Mouse (Mus musculus) CH12.LX (cell line): ENCODE measurements at regions not wholly inside any gene's neighbourhood (a gene's known extent, or its start where the extent isn't known, plus 50 kb on each side); places are given as distances from the start of the nearest gene placed in this dataset.
"Not testable (repeated sequence)": the region's sequence is repeated elsewhere in the genome, so short reads cannot be mapped to it uniquely, and the experiment has no call there.

Source experiments
- DNase-seq: peaks from one replicate; pipeline ENCODE4 v3.0.0-alpha.2; 2013; ENCODE audit errors: extremely low read depth
- H3K27ac ChIP-seq: 2 replicates; pipeline ENCODE4 v1.5.1; 2012; ENCODE audit warnings: low read depth, mild to moderate bottlenecking, control low read depth, moderate library complexity; ENCODE audit not compliant: insufficient read depth
- H3K27me3 ChIP-seq: replicated peaks from 2 replicates; pipeline ENCODE3; 2012; ENCODE audit warnings: inconsistent platforms
- H3K36me3 ChIP-seq, 2 experiments: replicated peaks in 1 of 2; 2 replicates each; pipeline versions ENCODE3 to v1.6.1; 2012; ENCODE audit warnings: inconsistent platforms in 1 of 2, low read length in 1 of 2, mild to moderate bottlenecking in 1 of 2, mixed read lengths in 1 of 2, moderate library complexity in 1 of 2; ENCODE audit not compliant: control insufficient read depth in 1 of 2, insufficient read depth in 1 of 2
- H3K4me1 ChIP-seq, 2 experiments: 2 replicates each; pipeline ENCODE4 v1.6.1; 2012; ENCODE audit warnings: inconsistent platforms in 1 of 2, moderate library complexity in 1 of 2; ENCODE audit not compliant: insufficient read depth in 2 of 2, control insufficient read depth in 1 of 2
- H3K4me2 ChIP-seq: 2 replicates; pipeline ENCODE4 v1.6.1; 2012; ENCODE audit warnings: low read depth, mild to moderate bottlenecking, control low read depth; ENCODE audit not compliant: poor library complexity, insufficient read depth, severe bottlenecking
- H3K4me3 ChIP-seq, 3 experiments: fragments of 150-350 bp in 1 of 3; sonication (generic) in 1 of 3; replicated peaks in 1 of 3; 2 replicates each; pipeline versions ENCODE3 to v1.5.1; 2011 to 2012; ENCODE audit warnings: low read depth in 2 of 3, low read length in 2 of 3, mild to moderate bottlenecking in 2 of 3, moderate library complexity in 2 of 3, control low read depth in 1 of 3, improper control_type of control experiment in 1 of 3, inconsistent platforms in 1 of 3, mixed read lengths in 1 of 3; ENCODE audit not compliant: poor library complexity in 1 of 3
- H3K79me2 ChIP-seq: replicated peaks from 2 replicates; pipeline ENCODE4 v1.6.1; 2012; ENCODE audit warnings: mild to moderate bottlenecking, moderate library complexity; ENCODE audit not compliant: control insufficient read depth, poor library complexity, insufficient read depth, severe bottlenecking; ENCODE audit errors: extremely low read depth
- H3K9ac ChIP-seq: 2 replicates; pipeline ENCODE4 v1.6.1; 2012; ENCODE audit warnings: low read depth, mild to moderate bottlenecking, control low read depth, moderate library complexity; ENCODE audit not compliant: insufficient read depth
- H3K9me3 ChIP-seq: replicated peaks from 2 replicates; pipeline ENCODE3; 2012; ENCODE audit warnings: low read length, inconsistent platforms, mixed read lengths
- CTCF ChIP-seq, 2 experiments: IDR thresholded peaks in 1 of 2; conservative IDR thresholded peaks in 1 of 2; 2 replicates each; pipeline ENCODE4 v1.5.1; 2011 to 2012; ENCODE audit warnings: low read depth in 2 of 2, low read length in 2 of 2, improper control_type of control experiment in 1 of 2, inconsistent platforms in 1 of 2, mild to moderate bottlenecking in 1 of 2, moderate library complexity in 1 of 2
- IRF4 ChIP-seq: IDR thresholded peaks from 2 replicates; pipeline ENCODE4 v1.6.1; 2014; ENCODE audit warnings: low read depth, mild to moderate bottlenecking, inconsistent platforms, low read length, improper control_type of control experiment
- JUND ChIP-seq: conservative IDR thresholded peaks from 2 replicates; pipeline ENCODE4 v1.6.1; 2011; ENCODE audit warnings: low read depth, low read length, improper control_type of control experiment
- MAZ ChIP-seq: IDR thresholded peaks from 2 replicates; pipeline ENCODE4 v1.6.1; 2012; ENCODE audit warnings: low read depth, mild to moderate bottlenecking, inconsistent platforms, low read length, improper control_type of control experiment, moderate library complexity
- NRF1 ChIP-seq: IDR thresholded peaks from 2 replicates; pipeline ENCODE4 v1.6.1; 2014; ENCODE audit warnings: low read depth, mild to moderate bottlenecking, inconsistent platforms, low read length, improper control_type of control experiment, moderate library complexity
- POLR2A ChIP-seq: IDR thresholded peaks from 2 replicates; pipeline ENCODE4 v1.6.1; 2011; ENCODE audit warnings: low read depth, mild to moderate bottlenecking, improper control_type of control experiment, low read length
- POLR2AphosphoS2 ChIP-seq: IDR thresholded peaks from 2 replicates; pipeline ENCODE4 v1.6.1; 2011; ENCODE audit warnings: low read depth, low read length, improper control_type of control experiment
- SIN3A ChIP-seq: IDR thresholded peaks from 2 replicates; pipeline ENCODE4 v1.6.1; 2012; ENCODE audit warnings: low read length, improper control_type of control experiment, inconsistent platforms
- SMC3 ChIP-seq: IDR thresholded peaks from 2 replicates; pipeline ENCODE4 v1.6.1; 2011; ENCODE audit warnings: low read depth, low read length, improper control_type of control experiment
- TBP ChIP-seq: conservative IDR thresholded peaks from 2 replicates; pipeline ENCODE4 v1.6.1; 2011; ENCODE audit warnings: low read depth, low read length, improper control_type of control experiment
- TCF12 ChIP-seq: IDR thresholded peaks from 2 replicates; pipeline ENCODE4 v1.6.1; 2014; ENCODE audit warnings: low read depth, mild to moderate bottlenecking, inconsistent platforms, low read length, improper control_type of control experiment
- USF2 ChIP-seq: conservative IDR thresholded peaks from 2 replicates; pipeline ENCODE4 v1.6.1; 2011; ENCODE audit warnings: low read depth, low read length, improper control_type of control experiment
- ZC3H11A ChIP-seq: IDR thresholded peaks from 2 replicates; pipeline ENCODE4 v1.6.1; 2012; ENCODE audit warnings: low read depth, mild to moderate bottlenecking, inconsistent platforms, low read length, improper control_type of control experiment
- ZNF384 ChIP-seq: IDR thresholded peaks from 2 replicates; pipeline ENCODE4 v1.6.1; 2012; ENCODE audit warnings: low read depth, low read length, improper control_type of control experiment, inconsistent platforms
- dilution Hi-C: fragments of 300-500 bp; cut with MboI; formaldehyde crosslinking; loops from 2 replicates; pipeline ENCODE4 v1.14.3; 2020; ENCODE audit warnings: low sequenced_read_pairs; ENCODE audit not compliant: extremely low pct_unique_long_range_greater_than_20kb, extremely low pct_ligation_motif_present
- in situ Hi-C: fragments of 300-500 bp; cut with MboI; formaldehyde crosslinking; loops from 3 replicates; pipeline ENCODE4 v1.14.3; 2019; ENCODE audit warnings: low sequenced_read_pairs, low pct_ligation_motif_present, low pct_unique_long_range_greater_than_20kb, mixed read lengths

GRCm38 (mm10) chr3:78966683-78967549, 319.4 kb downstream of the Rapgef2 start:
- H3K4me1 ChIP-seq, H3K4me2 ChIP-seq, H3K79me2 ChIP-seq, H3K27ac ChIP-seq, DNase-seq, dilution Hi-C loops, H3K36me3 ChIP-seq, H3K9ac ChIP-seq, H3K9me3 ChIP-seq, H3K4me3 ChIP-seq, H3K27me3 ChIP-seq: not testable (repeated sequence)
- in situ Hi-C loops: loop anchor here (25.0 kb wide), 1 partner anchor 620 kb away; the partner anchor contains the start of gene Ppid

DNA sequence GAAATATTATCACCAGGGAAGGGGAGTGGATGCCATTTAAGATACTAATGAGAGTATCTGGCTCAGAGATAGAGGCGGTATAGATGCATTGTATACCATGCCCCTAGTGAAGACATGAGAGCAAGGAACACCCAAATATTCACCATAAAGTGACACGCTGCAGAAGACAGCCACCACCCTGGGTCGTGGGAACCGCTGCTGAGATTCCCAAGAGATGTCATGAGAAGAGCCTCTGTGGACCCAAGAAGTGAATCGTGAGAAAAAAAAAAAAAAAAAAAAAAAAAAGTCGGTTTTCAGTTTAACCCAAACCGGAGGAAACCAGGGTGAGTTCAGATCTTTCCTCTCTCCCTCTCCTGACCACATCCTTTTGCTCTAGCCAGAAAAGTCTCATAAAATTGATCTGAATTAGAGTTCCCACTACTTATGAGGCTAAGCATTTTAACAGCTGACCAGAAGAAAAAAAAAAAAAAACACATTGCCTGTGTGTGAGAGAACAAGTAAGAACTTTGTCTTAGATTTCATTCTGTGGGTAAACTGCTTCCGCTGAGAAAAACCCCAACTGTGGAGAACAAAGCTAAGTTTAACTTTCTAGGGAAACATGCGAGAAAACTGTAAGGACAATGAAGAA, 322.0 kb downstream of the Rapgef2 start:
- Histone ChIP-seq H3K36me3 (no peaks in the 10 kb centered on the region), H3K79me2 (no peaks in the 10 kb centered on the region), H3K4me1 (no peaks in the 10 kb centered on the region), H3K9me3 (no peaks in the 10 kb centered on the region), H3K27ac (no peak overlapping the region), H3K4me2 (no peak overlapping the region), H3K9ac (no peak overlapping the region), H3K27me3 (no peaks in the 10 kb centered on the region), H3K4me3 (no peak overlapping the region)
- in situ Hi-C loops: loop anchor here (25.0 kb wide), 1 partner anchor 623 kb away; the partner anchor contains the start of gene Ppid
- DNase-seq: no peak
- no peak for TF ChIP-seq ZC3H11A
- TF ChIP-seq IRF4: no peak
- no peak for TF ChIP-seq JUND
- no peak for TF ChIP-seq MAZ
- no peak for TF ChIP-seq SIN3A
- no peak for TF ChIP-seq CTCF (conservative IDR thresholded peaks at IDR 0.05 in 1 of 2, IDR thresholded peaks at IDR 0.05 in 1 of 2; ENCODE audit: low read depth in 2 of 2, low read length in 2 of 2)
- no peak for TF ChIP-seq POLR2AphosphoS2
- no peak for TF ChIP-seq TBP
- TF ChIP-seq NRF1: no peak
- no peak for TF ChIP-seq SMC3
- TF ChIP-seq ZNF384: no peak
- TF ChIP-seq USF2: no peak
- no peak for TF ChIP-seq TCF12
- no peak for TF ChIP-seq POLR2A
- dilution Hi-C loops: no loop called here
